Mouse (Mus musculus): ENCODE results near the gene Loxl3.

The Loxl3 gene

GRCm38 (mm10) chr6:83033249-83034185 lies at the start of gene Loxl3, which contains the start of gene Dok1:
TSS of gene Loxl3 (plus strand) at chr6:83034173.
TSS of gene Dok1 (minus strand) at chr6:83033471.
- peak; percentile 45 for DNase-seq (ENCODE audit: low read depth, low spot score)

- no peak for DNase-seq (ENCODE audit: low read depth, low spot score)
Measured at GRCm38 (mm10) chr6:82987411-82987971, 46.5 kb upstream of the Loxl3 start.

GRCm38 (mm10) chr6:82993696-82994095 lies 40.3 kb upstream of the Loxl3 start:
- DNase-seq (ENCODE audit: low read depth, low spot score): no peak

GRCm38 (mm10) chr6:82994372-82994771 lies 39.6 kb upstream of the Loxl3 start:
- no peak for DNase-seq (ENCODE audit: low read depth, low spot score)

- DNase-seq (ENCODE audit: low read depth, low spot score): peak; percentile 97
Measured at GRCm38 (mm10) chr6:82996740-82997315, 37.1 kb upstream of the Loxl3 start.

GRCm38 (mm10) chr6:82997511-82998102 lies 36.4 kb upstream of the Loxl3 start:
- DNase-seq (ENCODE audit: low read depth, low spot score): peak; percentile 37

- peak; percentile 17 for DNase-seq (ENCODE audit: low read depth, low spot score)
Measured at GRCm38 (mm10) chr6:82998326-82998725, 35.6 kb upstream of the Loxl3 start.

- no peak for DNase-seq (ENCODE audit: low read depth, low spot score)
Measured at GRCm38 (mm10) chr6:82999986-83000385, 34.0 kb upstream of the Loxl3 start.

- no peak for DNase-seq (ENCODE audit: low read depth, low spot score)
Measured at GRCm38 (mm10) chr6:83003082-83003481, 30.9 kb upstream of the Loxl3 start.

- DNase-seq (ENCODE audit: low read depth, low spot score): no peak
Measured at GRCm38 (mm10) chr6:83003850-83004249, 30.1 kb upstream of the Loxl3 start.

GRCm38 (mm10) chr6:83004309-83004708 lies 29.7 kb upstream of the Loxl3 start:
- DNase-seq (ENCODE audit: low read depth, low spot score): no peak

GRCm38 (mm10) chr6:83004872-83005271 lies 29.1 kb upstream of the Loxl3 start:
- DNase-seq (ENCODE audit: low read depth, low spot score): peak; percentile 50

- no peak for DNase-seq (ENCODE audit: low read depth, low spot score)
Measured at GRCm38 (mm10) chr6:83005444-83006011, 28.4 kb upstream of the Loxl3 start.

- DNase-seq (ENCODE audit: low read depth, low spot score): no peak
Measured at GRCm38 (mm10) chr6:83006114-83006513, 27.9 kb upstream of the Loxl3 start.

GRCm38 (mm10) chr6:83008659-83009058 lies 25.3 kb upstream of the Loxl3 start:
- no peak for DNase-seq (ENCODE audit: low read depth, low spot score)

- no peak for DNase-seq (ENCODE audit: low read depth, low spot score)
Measured at GRCm38 (mm10) chr6:83010010-83010409, 24.0 kb upstream of the Loxl3 start.

GRCm38 (mm10) chr6:83011255-83011654 lies 22.7 kb upstream of the Loxl3 start:
- DNase-seq (ENCODE audit: low read depth, low spot score): no peak

GRCm38 (mm10) chr6:83011756-83012155 lies 22.2 kb upstream of the Loxl3 start:
- no peak for DNase-seq (ENCODE audit: low read depth, low spot score)

- DNase-seq (ENCODE audit: low read depth, low spot score): no peak
Measured at GRCm38 (mm10) chr6:83013444-83013843, 20.5 kb upstream of the Loxl3 start.

- no peak for DNase-seq (ENCODE audit: low read depth, low spot score)
Measured at GRCm38 (mm10) chr6:83014482-83015466, 19.2 kb upstream of the Loxl3 start.

GRCm38 (mm10) chr6:83015749-83016148 lies 18.2 kb upstream of the Loxl3 start:
- DNase-seq (ENCODE audit: low read depth, low spot score): no peak

Data from brain, adult 2 months (tissue).